Mouse (Mus musculus) forebrain, postnatal 0 days (tissue): Measurements from ENCODE around the gene Dcbld1. TPM values are rescaled to one million over a fixed set of nuclear protein-coding genes. Genes with fewer than 3 reads are reported as not detected.

Experiments used
- ATAC-seq: fragments of 200-750 bp; cut with Nextera tagmentation; 2 replicates; pipeline ENCODE4 v1.8.0; 2017; ENCODE audit warnings: mild to moderate bottlenecking, moderate library complexity
- DNase-seq: peaks from one replicate; pipeline ENCODE4 v3.0.0-alpha.2; 2015
- H3K27ac ChIP-seq: fragments of 300-500 bp; sonication (generic); 2 replicates; pipeline ENCODE4 v1.5.1; 2014; ENCODE audit warnings: low read depth, mild to moderate bottlenecking, antibody characterized with exemption, low read length, moderate library complexity, mixed read lengths
- H3K27me3 ChIP-seq: fragments of 300-500 bp; sonication (generic); 2 replicates; pipeline ENCODE4 v1.6.1; 2014; ENCODE audit warnings: mild to moderate bottlenecking, low read length, mixed read lengths; ENCODE audit not compliant: insufficient read depth
- H3K36me3 ChIP-seq: fragments of 300-500 bp; sonication (generic); 2 replicates; pipeline ENCODE4 v1.6.1; 2014; ENCODE audit warnings: mild to moderate bottlenecking, moderate library complexity; ENCODE audit not compliant: insufficient read depth
- H3K4me1 ChIP-seq: fragments of 300-500 bp; sonication (generic); 2 replicates; pipeline ENCODE4 v1.6.1; 2014; ENCODE audit warnings: antibody characterized with exemption; ENCODE audit not compliant: insufficient read depth
- H3K4me2 ChIP-seq: fragments of 300-500 bp; sonication (generic); 2 replicates; pipeline ENCODE4 v1.6.1; 2014; ENCODE audit warnings: low read depth, mild to moderate bottlenecking, moderate library complexity
- H3K4me3 ChIP-seq: fragments of 300-500 bp; sonication (generic); 2 replicates; pipeline ENCODE4 v1.5.1; 2014; ENCODE audit warnings: low read depth, low read length, mixed read lengths
- H3K9ac ChIP-seq: fragments of 300-500 bp; sonication (generic); 2 replicates; pipeline ENCODE4 v1.6.1; 2014; ENCODE audit warnings: mild to moderate bottlenecking
- H3K9me3 ChIP-seq: fragments of 300-500 bp; sonication (generic); 2 replicates; pipeline ENCODE4 v1.6.1; 2016; ENCODE audit warnings: low read length
- CTCF ChIP-seq: sonication (generic); IDR thresholded peaks from 2 replicates; pipeline ENCODE4 v1.5.1; 2016; ENCODE audit warnings: antibody characterized with exemption, control low read depth, low read depth
- WGBS: fragments of 180-500 bp; shearing (Covaris S2); extraction: QIAGEN DNeasy Blood & Tissue Kit; methylation state at CpG from one replicate; pipeline ENCODE4 v1.1.7; 2014; 5-methylcytosine and 5-hydroxymethylcytosine counted together
- polyA plus RNA-seq: library from polyadenylated mRNA; unstranded; fragments of >200 nt; fragmentation: Nextera tagmentation; extraction: Ambion mirVana; gene quantifications from 2 replicates; pipeline ENCODE4 v1.2.1, GENCODE M21; 2015
- total RNA-seq: library from RNA; depleted of rRNA; stranded (reverse); fragments of >200 nt; gene quantifications from 2 replicates; pipeline ENCODE4 v1.2.3, GENCODE M21; 2014; rRNA removed

Dcbld1 gene
- 8.8 and 11.3 TPM in 2 replicates for total RNA-seq
- 15.8 and 19.1 TPM in 2 replicates for polyA plus RNA-seq

DNA sequence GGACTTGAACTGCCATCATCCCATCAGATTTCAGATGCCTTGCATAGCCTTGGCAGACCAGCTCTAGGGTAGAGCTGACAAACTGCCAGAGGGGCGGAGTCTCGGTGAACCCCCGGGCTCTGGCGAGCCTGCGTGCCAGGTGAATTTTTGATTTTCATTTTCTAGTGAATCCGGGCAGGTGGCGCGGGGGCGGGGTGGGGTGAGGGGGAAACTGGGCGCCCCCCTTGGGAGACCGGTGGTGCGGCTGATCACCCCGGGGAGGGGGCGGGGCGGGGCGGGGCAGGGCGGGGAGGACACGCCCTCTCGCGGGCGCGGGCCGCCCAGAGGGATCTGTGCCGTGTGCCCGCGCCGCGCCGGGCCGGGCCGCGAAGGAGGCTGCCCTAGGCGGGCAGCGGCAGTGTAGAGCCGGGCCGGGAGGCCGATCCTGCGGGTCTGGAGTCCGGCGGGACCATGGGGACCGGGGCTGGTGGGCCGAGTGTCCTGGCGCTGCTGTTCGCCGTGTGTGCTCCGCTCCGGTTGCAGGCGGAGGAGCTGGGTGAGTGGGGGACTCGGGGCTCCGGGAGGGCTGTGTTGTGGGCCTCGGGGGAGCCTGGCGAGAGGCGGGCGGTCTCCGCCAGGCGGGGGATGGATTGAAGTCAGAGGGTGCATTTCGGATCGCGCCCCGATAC is at the start of gene Dcbld1:
TSS of gene Dcbld1 (plus strand) at position 319 of the 668 bp plus-strand sequence.
- Histone ChIP-seq H3K9ac (peak within 1 kb of the TSS; percentile 81), H3K4me1 (0 out of 2 replicates have a peak, but pooled peaks cover 5% of the 10 kb centered on the region), H3K27me3 (no peaks in the 10 kb centered on the region), H3K4me2 (peak within 1 kb of the TSS; percentile 87), H3K36me3 (no peaks in the 10 kb centered on the region), H3K4me3 (peak within 1 kb of the TSS; percentile 77), H3K27ac (peak within 1 kb of the TSS; percentile 62), H3K9me3 (no peaks in the 10 kb centered on the region)
- DNase-seq (peak; percentile 72), ATAC-seq (peak; percentile 93)
- under 1% methylated on average over 51 of the region's 60 CpGs for WGBS
- TF ChIP-seq CTCF, result no peak

DNA sequence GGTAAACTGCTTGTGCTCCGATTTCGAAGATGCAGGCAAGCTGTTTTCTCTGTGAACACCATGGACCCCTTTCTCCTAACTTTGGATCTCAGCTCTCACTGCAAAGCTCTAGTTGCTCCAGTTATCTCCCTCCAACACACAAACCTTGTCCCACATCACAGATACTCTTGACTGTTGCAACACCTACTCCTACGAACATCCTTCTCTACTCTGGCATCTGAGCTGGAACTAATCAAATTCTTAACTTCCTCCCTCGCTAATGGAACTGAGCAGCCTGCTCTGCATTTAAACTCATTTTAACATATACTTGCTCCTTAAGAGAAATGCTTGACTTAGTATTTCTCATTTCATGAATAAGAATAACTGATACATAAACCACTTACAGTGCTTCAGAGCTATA is 47.5 kb upstream of the Dcbld1 start:
- no peak overlapping the region for H3K4me3 ChIP-seq
- DNase-seq (no peak), ATAC-seq (no peak)
- TF ChIP-seq CTCF, result no peak
- no peak overlapping the region for H3K9ac ChIP-seq
- no peaks in the 10 kb centered on the region for H3K9me3 ChIP-seq
- no peak overlapping the region for H3K4me2 ChIP-seq
- H3K27me3 ChIP-seq, result no peaks in the 10 kb centered on the region
- no peaks in the 10 kb centered on the region for H3K4me1 ChIP-seq
- 88% methylated on average over 4 of the region's 4 CpGs for WGBS
- no peaks in the 10 kb centered on the region for H3K36me3 ChIP-seq
- no peak overlapping the region for H3K27ac ChIP-seq

DNA sequence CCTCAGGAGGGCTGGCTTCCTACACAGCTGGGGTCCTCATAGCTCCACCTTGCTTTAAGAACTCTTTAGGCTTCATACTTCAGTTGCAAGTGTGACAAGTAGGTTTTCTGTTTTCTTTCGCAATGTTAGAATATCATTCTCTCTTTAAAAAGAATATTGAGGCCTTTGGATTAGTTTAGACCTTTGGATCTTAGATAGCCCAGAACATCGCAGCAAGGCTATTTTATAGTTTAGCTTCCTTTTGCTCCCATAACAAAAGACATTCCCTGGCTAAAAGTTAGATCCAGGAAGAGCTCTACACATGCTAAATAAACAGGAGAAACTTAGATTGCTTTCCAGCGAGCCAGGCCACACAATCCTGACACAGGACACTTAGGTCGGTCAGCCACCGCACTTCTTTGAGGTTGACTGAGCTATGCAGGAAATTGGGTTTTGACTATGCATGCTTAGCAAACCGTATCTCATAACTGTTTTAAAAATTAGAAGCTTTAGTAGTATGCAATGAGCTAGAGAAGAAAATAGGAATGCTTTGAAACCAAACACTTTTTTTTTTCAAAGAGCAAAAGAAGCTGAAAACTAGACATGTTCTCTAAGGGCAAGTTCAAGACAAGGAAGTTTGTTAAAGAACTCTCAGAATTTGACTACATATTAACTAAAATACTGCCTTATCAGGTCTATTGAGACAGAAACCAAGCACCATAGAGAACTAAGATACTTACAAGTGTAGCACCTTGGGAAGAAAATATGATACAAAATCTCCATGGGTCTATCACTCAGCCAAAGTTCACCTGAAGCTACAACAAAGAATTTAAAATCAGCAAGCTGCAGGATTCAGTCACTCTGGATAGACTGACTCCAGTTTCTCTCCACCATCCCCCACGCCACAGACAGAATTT is 38.2 kb upstream of the Dcbld1 start, which contains the start of gene Ros1:
TSS of gene Ros1 (minus strand) at position 288 of the 896 bp plus-strand sequence.
- Histone ChIP-seq H3K4me2 (no peak within 1 kb of the TSS), H3K9ac (no peak within 1 kb of the TSS), H3K27me3 (no peaks in the 10 kb centered on the region), H3K27ac (no peak within 1 kb of the TSS), H3K4me1 (no peaks in the 10 kb centered on the region), H3K9me3 (no peaks in the 10 kb centered on the region), H3K36me3 (no peaks in the 10 kb centered on the region), H3K4me3 (no peak within 1 kb of the TSS)
- WGBS, result 84% methylated on average over 7 of the region's 7 CpGs
- DNase-seq (no peak), ATAC-seq (no peak)
- TF ChIP-seq CTCF, result no peak

- no peaks in the 10 kb centered on the region for H3K4me1 ChIP-seq
- no peaks in the 10 kb centered on the region for H3K27me3 ChIP-seq
- H3K9ac ChIP-seq, result no peak overlapping the region
- no peaks in the 10 kb centered on the region for H3K9me3 ChIP-seq
- H3K36me3 ChIP-seq, result no peaks in the 10 kb centered on the region
- ATAC-seq (no peak), DNase-seq (no peak)
- H3K4me3 ChIP-seq, result no peak overlapping the region
- H3K27ac ChIP-seq, result no peak overlapping the region
- WGBS, result 81% methylated on average over 2 of the region's 2 CpGs
- no peak for TF ChIP-seq CTCF
- H3K4me2 ChIP-seq, result no peak overlapping the region
These were observed 29.4 kb upstream of the Dcbld1 start for GRCm38 (mm10) chr10:52204006-52204405.

- Histone ChIP-seq H3K27me3 (no peaks in the 10 kb centered on the region), H3K4me2 (no peak overlapping the region), H3K9me3 (no peaks in the 10 kb centered on the region), H3K9ac (no peak overlapping the region), H3K4me1 (no peaks in the 10 kb centered on the region), H3K36me3 (no peaks in the 10 kb centered on the region), H3K27ac (no peak overlapping the region), H3K4me3 (no peak overlapping the region)
- 73% methylated on average over 2 of the region's 2 CpGs for WGBS
- DNase-seq (no peak), ATAC-seq (no peak)
- TF ChIP-seq CTCF, result no peak
These were observed 18.1 kb upstream of the Dcbld1 start for GRCm38 (mm10) chr10:52215267-52215818.

- 21% methylated on average over 7 of the region's 7 CpGs for WGBS
- Histone ChIP-seq H3K9ac (no peak overlapping the region), H3K36me3 (no peaks in the 10 kb centered on the region), H3K27me3 (no peaks in the 10 kb centered on the region), H3K4me2 (no peak overlapping the region), H3K4me1 (no peaks in the 10 kb centered on the region), H3K9me3 (no peaks in the 10 kb centered on the region), H3K27ac (no peak overlapping the region), H3K4me3 (no peak overlapping the region)
- DNase-seq (peak; percentile 73), ATAC-seq (peak; percentile 71)
- peak; percentile 83 for TF ChIP-seq CTCF
These were observed 16.4 kb upstream of the Dcbld1 start for GRCm38 (mm10) chr10:52216797-52217563.
